Mouse (Mus musculus): ENCODE results near the gene Tec. TPM values are rescaled to one million over a fixed set of nuclear protein-coding genes. Genes with fewer than 3 reads are reported as not detected.
A peak's percentile ranks its signal among the peaks of the same experiment; 100 is the strongest.

Gene Tec
- total RNA-seq, 1 experiment = 4.7 TPM

DNA sequence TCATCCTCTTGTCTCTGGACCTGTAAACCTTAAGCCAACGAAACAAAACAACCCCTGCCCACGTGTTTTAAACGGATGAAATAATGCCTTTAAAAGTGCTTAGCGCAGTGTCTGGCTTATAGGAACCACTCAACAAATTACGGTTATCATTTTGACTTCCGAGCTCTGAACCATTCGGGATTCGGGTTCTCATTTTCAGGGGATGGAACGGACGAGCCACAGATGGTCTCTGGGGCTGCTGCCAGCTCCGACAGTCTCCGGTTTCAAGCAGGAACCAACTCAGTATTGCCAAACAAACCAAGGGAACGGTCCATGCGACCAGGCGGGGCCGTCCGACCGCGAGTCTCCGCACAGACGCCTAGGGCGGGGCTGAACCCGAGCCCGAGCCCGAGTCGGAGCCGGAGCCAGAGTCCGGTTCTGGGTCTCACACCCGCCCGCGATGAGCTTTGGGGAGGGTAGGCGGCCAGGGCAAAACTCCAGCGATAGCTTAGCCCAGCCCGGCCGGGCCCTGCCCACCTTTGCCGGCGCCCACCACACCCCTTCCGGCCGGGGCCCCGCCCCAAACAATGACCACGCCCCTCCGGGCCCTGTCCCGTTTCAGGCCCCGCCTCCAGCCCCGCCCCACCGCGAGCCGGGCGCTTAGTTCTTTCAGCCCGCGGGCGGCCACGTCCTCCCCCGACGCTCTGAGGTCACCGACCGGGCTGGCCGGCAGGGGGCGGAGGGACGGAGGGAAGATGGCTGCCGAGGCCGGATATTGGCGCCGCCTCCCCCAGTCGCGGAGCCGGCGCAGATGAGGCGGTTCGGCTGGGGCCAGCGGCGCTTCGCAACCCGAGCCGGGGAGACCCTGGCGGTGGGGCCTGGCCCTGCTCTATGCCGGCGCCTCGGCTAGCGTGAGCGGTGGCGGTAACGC lies 45.6 kb upstream of the Tec start, which contains the start of gene Slain2:
Gene Slain2, plus strand, starts transcription at position 657 of the 910 bp plus-strand sequence.
- peak within 1 kb of the TSS; percentile 82 to 92 for H3K4me3 ChIP-seq (ENCODE audit: insufficient read depth in 1 of 2, low read depth in 1 of 2, low read length in 2 of 2, poor library complexity in 1 of 2, severe bottlenecking in 1 of 2)
- H3K4me1 ChIP-seq (ENCODE audit: control insufficient read depth in 2 of 2, insufficient read depth in 2 of 2, low read length in 2 of 2, poor library complexity in 1 of 2) = peaks cover 3 to 5% of the 10 kb centered on the region in 2 experiments; a peak in 3 of 4 replicates
- peak within 1 kb of the TSS; percentile 85 for H3K9ac ChIP-seq (ENCODE audit: insufficient read depth, low read depth, low read length, poor library complexity, severe bottlenecking)
- in situ Hi-C loops (cut with MboI; ENCODE audit: low sequenced_read_pairs in 2 of 2, unreplicated experiment in 2 of 2) = no loop called here
- H3K27ac ChIP-seq (ENCODE audit: insufficient read depth, low read depth, low read length, poor library complexity, severe bottlenecking) = peak within 1 kb of the TSS; percentile 45
- no peaks in the 10 kb centered on the region for H3K36me3 ChIP-seq (ENCODE audit: control insufficient read depth, insufficient read depth, low read length, poor library complexity, severe bottlenecking)
- DNase-seq (ENCODE audit: low read depth, low spot score) = peak; percentile 94
- TF ChIP-seq HCFC1 (IDR thresholded peaks at IDR 0.05; ENCODE audit: borderline replicate concordance, insufficient read depth, low read length) (peak; percentile 65; the same call in 1 of the 2 replicates), CHD2 (IDR thresholded peaks at IDR 0.05; ENCODE audit: low read depth, low read length) (no peak)
- no peaks in the 10 kb centered on the region for H3K9me3 ChIP-seq (ENCODE audit: control insufficient read depth, insufficient read depth, low read depth, low read length)

DNA sequence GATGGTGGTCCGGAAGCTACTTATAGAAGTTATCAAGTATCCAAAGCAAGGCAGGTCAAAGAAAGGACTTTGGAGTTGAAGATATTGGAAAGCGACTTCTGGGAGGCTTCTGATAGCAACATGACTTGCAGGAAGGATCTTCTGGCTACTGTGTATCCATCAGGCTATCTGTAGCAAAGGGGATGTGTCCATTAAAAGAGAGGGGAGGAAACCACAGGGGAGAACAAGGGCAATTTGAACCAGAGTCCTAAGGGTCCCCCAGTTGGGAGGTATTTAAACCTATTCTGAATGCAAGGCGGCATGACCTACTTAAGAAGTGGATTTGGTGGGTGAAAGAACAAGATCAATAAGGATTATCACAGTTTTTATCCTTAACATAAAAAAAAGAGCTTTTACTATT lies 43.0 kb upstream of the Tec start:
- H3K36me3 ChIP-seq (ENCODE audit: control insufficient read depth, insufficient read depth, low read length, poor library complexity, severe bottlenecking) = no peaks in the 10 kb centered on the region
- in situ Hi-C loops (cut with MboI; ENCODE audit: low sequenced_read_pairs in 2 of 2, unreplicated experiment in 2 of 2) = no loop called here
- TF ChIP-seq CHD2 (IDR thresholded peaks at IDR 0.05; ENCODE audit: low read depth, low read length) = no peak
- TF ChIP-seq ZC3H11A (IDR thresholded peaks at IDR 0.05; ENCODE audit: borderline replicate concordance, low read depth, low read length) = no peak
- no peak for TF ChIP-seq HCFC1 (IDR thresholded peaks at IDR 0.05; ENCODE audit: borderline replicate concordance, insufficient read depth, low read length)
- no peak for TF ChIP-seq MAFK (IDR thresholded peaks at IDR 0.05; ENCODE audit: insufficient read depth, low read depth, low read length)
- TF ChIP-seq ZNF384 (IDR thresholded peaks at IDR 0.05; ENCODE audit: low read depth, low read length) = no peak
- H3K27ac ChIP-seq (ENCODE audit: insufficient read depth, low read depth, low read length, poor library complexity, severe bottlenecking) = no peak overlapping the region
- no peaks in the 10 kb centered on the region for H3K9me3 ChIP-seq (ENCODE audit: control insufficient read depth, insufficient read depth, low read depth, low read length)
- DNase-seq (ENCODE audit: low read depth, low spot score) = no peak
- no peak overlapping the region for H3K4me3 ChIP-seq (ENCODE audit: insufficient read depth in 1 of 2, low read depth in 1 of 2, low read length in 2 of 2, poor library complexity in 1 of 2, severe bottlenecking in 1 of 2)
- no peak overlapping the region for H3K9ac ChIP-seq (ENCODE audit: insufficient read depth, low read depth, low read length, poor library complexity, severe bottlenecking)
- H3K4me1 ChIP-seq (ENCODE audit: control insufficient read depth in 2 of 2, insufficient read depth in 2 of 2, low read length in 2 of 2, poor library complexity in 1 of 2) = peaks cover 2% of the 10 kb centered on the region in 2 experiments; a peak in 2 of 4 replicates

- Histone ChIP-seq H3K4me3 (ENCODE audit: insufficient read depth in 1 of 2, low read depth in 1 of 2, low read length in 2 of 2, poor library complexity in 1 of 2, severe bottlenecking in 1 of 2) (no peak overlapping the region), H3K9me3 (ENCODE audit: control insufficient read depth, insufficient read depth, low read depth, low read length) (no peaks in the 10 kb centered on the region), H3K4me1 (ENCODE audit: control insufficient read depth in 2 of 2, insufficient read depth in 2 of 2, low read length in 2 of 2, poor library complexity in 1 of 2) (peaks cover 0 to 8% of the 10 kb centered on the region in 2 experiments; a peak in 2 of 4 replicates), H3K36me3 (ENCODE audit: control insufficient read depth, insufficient read depth, low read length, poor library complexity, severe bottlenecking) (no peaks in the 10 kb centered on the region), H3K9ac (ENCODE audit: insufficient read depth, low read depth, low read length, poor library complexity, severe bottlenecking) (no peak overlapping the region), H3K27ac (ENCODE audit: insufficient read depth, low read depth, low read length, poor library complexity, severe bottlenecking) (no peak overlapping the region)
- TF ChIP-seq ZC3H11A (IDR thresholded peaks at IDR 0.05; ENCODE audit: borderline replicate concordance, low read depth, low read length) = no peak
- TF ChIP-seq MAFK (IDR thresholded peaks at IDR 0.05; ENCODE audit: insufficient read depth, low read depth, low read length) = no peak
- TF ChIP-seq ZNF384 (IDR thresholded peaks at IDR 0.05; ENCODE audit: low read depth, low read length) = no peak
- no peak for TF ChIP-seq HCFC1 (IDR thresholded peaks at IDR 0.05; ENCODE audit: borderline replicate concordance, insufficient read depth, low read length)
- in situ Hi-C loops (cut with MboI; ENCODE audit: low sequenced_read_pairs in 2 of 2, unreplicated experiment in 2 of 2) = no loop called here
- DNase-seq (ENCODE audit: low read depth, low spot score) = no peak
These were observed 42.1 kb upstream of the Tec start for GRCm38 (mm10) chr5:72910373-72910772.

DNA sequence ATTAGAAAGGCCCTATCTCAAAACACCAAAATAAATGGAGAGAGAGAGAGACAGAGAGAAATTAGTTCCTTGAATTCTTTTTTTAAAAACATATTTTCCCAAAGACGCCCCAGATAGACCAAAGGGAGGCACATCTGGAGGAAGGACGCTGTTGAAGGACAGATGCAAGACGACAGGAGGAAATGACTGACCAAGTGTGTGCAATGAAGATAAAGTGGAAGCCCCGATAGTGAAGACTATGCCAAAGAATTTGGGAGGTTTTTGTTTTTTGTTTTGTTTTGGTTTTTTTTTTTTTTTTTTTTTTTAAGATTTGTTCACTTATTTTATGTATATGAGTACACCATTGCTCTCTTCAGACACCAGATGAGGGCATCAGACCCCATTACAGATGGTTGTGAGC lies 41.1 kb upstream of the Tec start:
- DNase-seq (ENCODE audit: low read depth, low spot score) = no peak
- in situ Hi-C loops (cut with MboI; ENCODE audit: low sequenced_read_pairs in 2 of 2, unreplicated experiment in 2 of 2) = no loop called here
- no peak overlapping the region for H3K9ac ChIP-seq (ENCODE audit: insufficient read depth, low read depth, low read length, poor library complexity, severe bottlenecking)
- no peak overlapping the region for H3K27ac ChIP-seq (ENCODE audit: insufficient read depth, low read depth, low read length, poor library complexity, severe bottlenecking)
- TF ChIP-seq HCFC1 (IDR thresholded peaks at IDR 0.05; ENCODE audit: borderline replicate concordance, insufficient read depth, low read length) = no peak
- TF ChIP-seq ZC3H11A (IDR thresholded peaks at IDR 0.05; ENCODE audit: borderline replicate concordance, low read depth, low read length) = no peak
- no peak for TF ChIP-seq CHD2 (IDR thresholded peaks at IDR 0.05; ENCODE audit: low read depth, low read length)
- no peak for TF ChIP-seq MAFK (IDR thresholded peaks at IDR 0.05; ENCODE audit: insufficient read depth, low read depth, low read length)
- no peak for TF ChIP-seq ZNF384 (IDR thresholded peaks at IDR 0.05; ENCODE audit: low read depth, low read length)
- no peaks in the 10 kb centered on the region for H3K36me3 ChIP-seq (ENCODE audit: control insufficient read depth, insufficient read depth, low read length, poor library complexity, severe bottlenecking)
- H3K9me3 ChIP-seq (ENCODE audit: control insufficient read depth, insufficient read depth, low read depth, low read length) = no peaks in the 10 kb centered on the region
- H3K4me3 ChIP-seq (ENCODE audit: insufficient read depth in 1 of 2, low read depth in 1 of 2, low read length in 2 of 2, poor library complexity in 1 of 2, severe bottlenecking in 1 of 2) = no peak overlapping the region
- peaks cover 0 to 8% of the 10 kb centered on the region in 2 experiments; a peak in 2 of 4 replicates for H3K4me1 ChIP-seq (ENCODE audit: control insufficient read depth in 2 of 2, insufficient read depth in 2 of 2, low read length in 2 of 2, poor library complexity in 1 of 2)

Data from ES-E14 (cell line).